Mouse (Mus musculus) liver, adult 2 months (tissue): ENCODE results near the gene Tmc8.

Experiments
- CTCF ChIP-seq: fragments of 200-500 bp; IDR thresholded peaks from 2 replicates; pipeline ENCODE4 v1.5.1; 2011; ENCODE audit warnings: low read depth, low read length, control low read depth
- POLR2A ChIP-seq: fragments of 200-500 bp; IDR thresholded peaks from 2 replicates; pipeline ENCODE4 v1.6.1; 2011; ENCODE audit warnings: low read length, control low read depth; ENCODE audit not compliant: insufficient read depth; ENCODE audit errors: extremely low read depth

GRCm38 (mm10) chr11:117762246-117762645 is 19.6 kb upstream of the Tmc8 start:
- no peak for TF ChIP-seq CTCF
- no peak for TF ChIP-seq POLR2A
